Mouse (Mus musculus) embryonic fibroblast, embryonic 13.5 days (primary cell): ENCODE data around the gene Capn5.

Source experiments
- CTCF ChIP-seq: IDR thresholded peaks from 2 replicates; pipeline ENCODE4 v1.5.1; 2011; ENCODE audit warnings: mild to moderate bottlenecking, control low read depth, low read length, moderate library complexity, borderline replicate concordance; ENCODE audit not compliant: insufficient read depth
- POLR2A ChIP-seq: IDR thresholded peaks from 2 replicates; pipeline ENCODE4 v1.6.1; 2011; ENCODE audit warnings: low read depth, mild to moderate bottlenecking, control low read depth, low read length, moderate library complexity

DNA sequence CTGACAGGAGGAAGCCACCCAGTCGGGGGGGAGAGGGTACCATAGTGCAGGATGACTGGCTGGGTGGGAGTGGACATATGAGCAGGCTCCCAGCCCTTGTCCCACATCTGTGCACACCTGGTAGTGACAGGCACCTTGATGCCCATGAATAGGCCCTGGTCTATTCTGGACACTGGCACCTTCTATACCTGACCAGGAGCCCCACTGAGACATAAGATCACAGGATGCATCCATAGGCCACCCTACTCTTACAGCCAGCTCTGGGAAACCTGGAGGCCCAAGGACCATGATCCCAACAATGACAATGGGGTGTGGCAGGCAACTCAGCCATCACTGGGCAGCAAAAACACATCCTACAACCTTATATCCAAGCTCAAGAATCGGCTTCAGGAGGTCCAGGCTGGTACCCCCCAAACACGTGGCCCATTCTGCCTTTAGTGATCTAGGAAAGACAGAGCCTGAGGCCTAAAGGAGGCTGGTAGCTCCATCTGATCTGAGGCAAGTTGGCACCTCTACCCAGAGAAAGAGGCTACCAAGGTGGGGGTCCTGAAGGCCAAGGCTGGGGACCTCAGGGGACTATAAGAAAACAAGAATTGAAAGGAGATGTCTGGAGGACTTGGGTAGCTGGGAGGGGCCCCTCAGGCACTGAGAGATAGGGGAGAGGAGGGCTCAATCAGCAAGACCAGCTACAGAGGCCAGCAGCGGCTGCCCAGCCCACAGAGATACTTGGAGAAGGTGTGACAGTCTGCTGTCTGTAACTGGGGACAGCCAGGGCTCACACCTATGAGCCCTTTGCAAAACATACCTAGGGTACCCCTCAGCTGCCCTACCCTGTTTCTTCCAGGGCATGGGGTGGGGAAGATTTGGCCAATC is 3.0 kb downstream of the Capn5 start:
- TF ChIP-seq CTCF (no peak), POLR2A (no peak)
